Mouse (Mus musculus): ENCODE results near the gene Map3k4.
"Not testable (repeated sequence)": the region's sequence is repeated elsewhere in the genome, so short reads cannot be mapped to it uniquely, and the experiment has no call there.

The Map3k4 gene

GRCm38 (mm10) chr17:12307251-12308135 lies 11.1 kb downstream of the Map3k4 start:
- CTCF ChIA-PET: no interaction called here

- CTCF ChIA-PET: no interaction called here
Measured at GRCm38 (mm10) chr17:12304658-12305057, 13.9 kb downstream of the Map3k4 start.

- CTCF ChIA-PET: no interaction called here
Measured at GRCm38 (mm10) chr17:12300896-12301706, 17.5 kb downstream of the Map3k4 start.

GRCm38 (mm10) chr17:12300127-12300675 lies 18.4 kb downstream of the Map3k4 start:
- CTCF ChIA-PET: no interaction called here

GRCm38 (mm10) chr17:12299371-12299770 lies 19.2 kb downstream of the Map3k4 start:
- CTCF ChIA-PET: interaction anchor here (0.6 kb wide), 1 partner anchor 72 kb away, joined by 7 read pairs; no protein-coding TSS in a partner anchor

- CTCF ChIA-PET: no interaction called here
Measured at GRCm38 (mm10) chr17:12297978-12298377, 20.6 kb downstream of the Map3k4 start.

DNA sequence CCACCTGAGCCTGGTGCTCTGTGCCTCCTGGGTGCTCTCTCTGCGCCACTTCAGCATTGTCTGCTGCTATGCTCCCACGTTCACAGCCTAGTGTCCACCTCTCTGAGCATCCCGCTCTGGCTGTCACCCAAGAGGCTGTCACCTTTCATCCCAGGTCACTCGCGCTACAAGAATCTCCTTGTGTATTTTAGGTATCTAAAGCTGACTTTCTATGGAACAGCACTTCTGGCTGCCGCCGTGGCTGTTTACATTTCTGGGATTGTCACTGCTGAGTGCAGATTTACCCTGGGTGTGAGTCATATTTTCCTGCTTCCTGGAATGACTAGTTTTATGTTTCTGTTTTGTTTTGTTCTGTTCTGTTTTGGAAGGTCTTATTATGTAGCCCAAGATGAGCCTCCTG lies 21.3 kb downstream of the Map3k4 start:
- CTCF ChIA-PET: no interaction called here

DNA sequence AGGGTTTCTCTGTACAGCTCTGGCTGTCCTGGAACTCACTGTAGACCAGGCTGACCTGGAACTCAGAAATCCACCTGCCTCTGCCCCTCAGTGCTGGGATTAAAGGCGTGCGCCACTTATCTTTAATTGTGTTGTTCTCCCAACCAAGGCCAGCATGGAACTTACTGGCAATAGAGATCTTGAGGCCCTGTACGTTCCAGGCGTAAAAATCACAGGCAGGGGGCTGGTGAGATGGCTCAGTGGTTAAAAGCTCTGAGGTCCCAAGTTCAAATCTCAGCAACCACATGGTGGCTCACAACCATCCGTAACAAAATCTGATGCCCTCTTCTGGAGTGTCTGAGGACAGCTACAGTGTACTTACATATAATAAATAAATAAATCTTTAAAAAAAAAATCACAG lies 22.7 kb downstream of the Map3k4 start:
- CTCF ChIA-PET: not testable (repeated sequence)

GRCm38 (mm10) chr17:12294424-12294823 lies 24.2 kb downstream of the Map3k4 start:
- CTCF ChIA-PET: no interaction called here

- CTCF ChIA-PET: interaction anchor here (0.9 kb wide), 1 partner anchor 346 kb away, joined by 8 read pairs; no protein-coding TSS in a partner anchor
Measured at GRCm38 (mm10) chr17:12293571-12293970, 25.0 kb downstream of the Map3k4 start.

DNA sequence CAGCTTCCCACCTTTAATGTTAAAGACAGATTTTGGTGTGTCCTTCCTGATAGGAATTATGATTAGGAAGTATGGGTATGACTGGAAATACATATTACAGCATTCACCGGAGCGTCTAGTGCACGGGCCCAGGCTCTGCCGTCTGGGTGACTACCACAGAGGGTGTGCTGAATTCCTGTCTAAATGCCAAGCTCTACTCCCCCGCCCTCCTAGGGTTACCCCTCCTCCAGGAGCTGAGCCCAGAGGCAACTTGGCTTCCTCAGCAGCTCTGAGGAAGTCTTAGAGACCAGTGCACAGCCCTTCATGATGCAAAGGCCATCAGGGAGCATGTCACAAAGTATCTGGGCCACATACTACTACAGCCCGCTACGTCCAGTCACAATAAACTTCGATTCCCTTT lies 25.7 kb downstream of the Map3k4 start:
- CTCF ChIA-PET: interaction anchor here (0.9 kb wide), 1 partner anchor 346 kb away, joined by 8 read pairs; no protein-coding TSS in a partner anchor

- CTCF ChIA-PET: interaction anchor here (0.6 kb wide), 1 partner anchor 65 kb away, joined by 4 read pairs; no protein-coding TSS in a partner anchor
Measured at GRCm38 (mm10) chr17:12292356-12292755, 26.2 kb downstream of the Map3k4 start.

DNA sequence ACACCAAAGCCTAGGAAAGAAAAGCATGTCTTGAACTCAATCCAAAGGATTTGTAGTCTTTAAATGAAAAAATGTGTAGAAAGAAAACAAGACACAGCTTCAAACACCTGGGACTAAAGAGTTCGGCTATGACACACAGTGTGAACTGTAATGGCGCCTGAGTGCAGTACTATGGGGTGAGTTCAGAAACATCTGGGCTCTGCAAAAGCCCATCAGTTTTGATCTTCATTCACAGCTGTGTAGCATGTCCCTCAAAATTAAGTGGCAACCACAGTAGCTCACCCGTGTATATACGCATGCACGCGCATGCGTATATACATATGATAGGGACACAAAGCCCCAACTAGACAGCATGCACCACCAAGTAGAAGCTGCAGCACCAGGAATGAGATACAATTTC lies 27.4 kb downstream of the Map3k4 start:
- CTCF ChIA-PET: no interaction called here

GRCm38 (mm10) chr17:12290735-12291134 lies 27.9 kb downstream of the Map3k4 start:
- CTCF ChIA-PET: no interaction called here

- CTCF ChIA-PET: not testable (repeated sequence)
Measured at GRCm38 (mm10) chr17:12289836-12290235, 28.8 kb downstream of the Map3k4 start.

GRCm38 (mm10) chr17:12288871-12289270 lies 29.7 kb downstream of the Map3k4 start:
- CTCF ChIA-PET: no interaction called here

- CTCF ChIA-PET: no interaction called here
Measured at GRCm38 (mm10) chr17:12279810-12280209, 38.8 kb downstream of the Map3k4 start.

DNA sequence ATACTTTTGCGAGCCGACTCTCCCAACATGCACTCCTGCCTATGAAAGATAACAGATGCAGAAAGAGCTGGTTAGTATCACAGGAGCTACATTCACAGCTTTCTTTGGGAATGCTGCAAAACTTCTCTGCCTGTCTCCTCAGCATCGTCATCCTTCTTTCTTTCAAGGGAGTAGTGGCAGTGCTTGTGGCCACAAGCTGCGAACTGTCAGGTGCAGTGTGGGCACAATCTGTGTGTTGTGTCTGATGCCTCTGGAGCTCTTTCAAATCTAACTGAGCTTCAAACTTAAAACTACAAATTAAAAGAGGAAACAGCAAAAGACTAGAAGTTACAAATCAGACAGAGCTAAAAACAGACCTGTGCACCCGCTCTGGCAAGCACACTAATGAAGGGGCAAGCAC lies 40.5 kb downstream of the Map3k4 start:
- CTCF ChIA-PET: no interaction called here

GRCm38 (mm10) chr17:12277297-12277696 lies 41.3 kb downstream of the Map3k4 start:
- CTCF ChIA-PET: no interaction called here

DNA sequence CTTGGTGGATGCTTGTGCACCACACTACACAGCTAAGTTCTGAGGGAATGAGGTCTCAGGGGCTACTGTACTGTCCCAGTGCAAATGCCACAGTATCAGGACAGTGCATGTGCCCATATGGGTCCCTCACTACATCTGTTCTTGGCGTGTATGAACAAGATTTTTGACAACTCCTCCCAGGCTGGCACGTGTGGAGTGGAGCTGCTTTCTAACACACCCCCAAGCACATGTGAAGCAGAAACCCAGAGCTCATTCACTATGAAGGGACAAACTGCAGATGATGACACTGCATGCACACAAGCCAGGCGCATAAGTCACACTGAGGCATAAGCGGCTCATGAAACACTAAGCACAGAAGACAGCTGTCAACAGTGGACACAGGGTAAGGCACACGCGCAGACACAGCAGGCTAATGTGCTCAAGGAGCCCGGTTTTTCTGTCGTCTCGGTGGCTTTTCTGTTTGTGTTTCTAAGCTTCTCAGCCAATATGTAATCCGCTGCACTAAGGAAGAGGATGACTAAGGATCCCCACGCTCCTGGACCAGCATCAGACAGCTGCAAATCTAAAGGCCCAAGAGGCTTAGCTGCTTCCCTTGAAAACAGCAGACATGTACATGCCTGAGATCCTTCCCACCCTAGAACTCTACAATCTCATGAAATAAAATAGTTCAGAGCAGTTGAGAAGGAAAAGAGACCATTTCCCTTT lies 41.9 kb downstream of the Map3k4 start:
- CTCF ChIA-PET: no interaction called here

GRCm38 (mm10) chr17:12275756-12276155 lies 42.8 kb downstream of the Map3k4 start:
- CTCF ChIA-PET: no interaction called here

GRCm38 (mm10) chr17:12273032-12273431 lies 45.6 kb downstream of the Map3k4 start:
- CTCF ChIA-PET: no interaction called here

Data from spleen, embryonic (tissue).